Mouse (Mus musculus) embryonic fibroblast, embryonic 13.5 days (primary cell): ENCODE results near the gene Crtap.

Experiments
- CTCF ChIP-seq: IDR thresholded peaks from 2 replicates; pipeline ENCODE4 v1.5.1; 2011; ENCODE audit warnings: mild to moderate bottlenecking, control low read depth, low read length, moderate library complexity, borderline replicate concordance; ENCODE audit not compliant: insufficient read depth
- POLR2A ChIP-seq: IDR thresholded peaks from 2 replicates; pipeline ENCODE4 v1.6.1; 2011; ENCODE audit warnings: low read depth, mild to moderate bottlenecking, control low read depth, low read length, moderate library complexity

- peak; percentile 68 for TF ChIP-seq CTCF
- no peak for TF ChIP-seq POLR2A
Measured at GRCm38 (mm10) chr9:114415701-114416100, 25.2 kb upstream of the Crtap start.
